Mouse (Mus musculus): Measurements from ENCODE around the gene Bicd2. TPM values are rescaled to one million over a fixed set of nuclear protein-coding genes. Genes with fewer than 3 reads are reported as not detected.

Gene Bicd2
- polyA plus RNA-seq, 1 experiment: 19.4 TPM

DNA sequence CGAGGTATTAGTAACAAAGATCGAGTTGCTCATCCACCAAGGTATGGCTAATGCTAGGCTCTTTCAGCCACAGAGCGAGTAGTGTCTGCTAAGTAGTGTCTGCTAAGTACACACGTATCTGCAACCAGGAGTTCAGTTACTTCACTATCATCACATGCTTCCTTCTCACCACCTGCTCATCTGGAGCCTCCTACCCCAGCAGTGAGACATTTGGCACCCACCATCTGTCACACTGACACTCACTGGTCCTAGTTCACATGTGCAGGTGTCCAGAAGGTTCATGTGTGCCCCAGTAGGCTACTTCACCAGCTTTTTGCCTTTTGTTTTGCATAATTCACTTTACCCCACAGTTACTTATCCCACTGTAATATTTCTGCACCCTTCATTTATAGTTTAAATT lies 8.0 kb downstream of the Bicd2 start:
- no peak for DNase-seq (ENCODE audit: low read depth in 1 of 2, low spot score in 2 of 2)
- WGBS: 61% methylated on average over 4 of the region's 4 CpGs
- Histone ChIP-seq H3K4me3 (ENCODE audit: extremely low read depth, insufficient read depth, insufficient read length) (no peak overlapping the region), H3K27me3 (ENCODE audit: control insufficient read depth, insufficient read depth, low read length) (no peaks in the 10 kb centered on the region), H3K27ac (ENCODE audit: insufficient read depth, low read length) (no peak overlapping the region), H3K36me3 (ENCODE audit: control insufficient read depth, insufficient read depth, low read length) (no peaks in the 10 kb centered on the region), H3K4me1 (ENCODE audit: control insufficient read depth, insufficient read depth, insufficient read length) (peaks cover 15% of the 10 kb centered on the region)
- TF ChIP-seq POLR2A (IDR thresholded peaks at IDR 0.05; ENCODE audit: low read depth, low read length) (no peak), CTCF (IDR thresholded peaks at IDR 0.05; ENCODE audit: extremely low read depth, insufficient read depth, insufficient read length, insufficient replicate concordance) (no peak)

DNA sequence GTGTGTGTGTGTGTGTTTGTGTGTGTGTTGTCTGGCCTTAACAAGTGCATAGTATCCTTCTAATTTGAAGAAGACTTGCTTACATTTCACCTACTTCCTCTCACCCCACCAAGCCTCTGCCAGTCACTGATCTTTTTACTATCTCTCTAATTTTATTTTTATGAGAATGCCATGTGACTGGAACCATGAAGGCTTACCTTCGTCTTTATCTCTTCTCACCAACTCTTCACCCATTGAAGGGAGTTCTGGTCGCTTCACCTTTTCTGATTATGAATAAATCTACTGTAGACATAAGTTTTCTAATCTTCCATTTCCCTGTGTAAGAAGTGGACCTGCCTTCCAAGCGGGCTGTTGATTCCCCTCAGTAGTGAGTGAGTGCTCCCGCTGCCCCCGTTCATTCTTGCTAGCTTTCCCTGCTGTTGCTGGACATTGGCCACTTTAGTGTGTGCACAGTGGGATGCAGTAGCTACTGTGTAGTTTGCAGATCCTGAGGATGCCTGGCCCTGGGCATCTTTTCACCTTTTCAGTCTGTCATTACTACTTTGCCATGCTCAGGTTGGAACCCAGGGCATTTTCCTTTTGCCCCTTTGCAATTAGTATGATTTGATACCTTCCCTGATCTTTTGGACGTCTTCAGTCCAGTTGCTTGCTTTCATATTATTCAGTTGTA lies 8.6 kb downstream of the Bicd2 start:
- Histone ChIP-seq H3K4me1 (ENCODE audit: control insufficient read depth, insufficient read depth, insufficient read length) (peaks cover 15% of the 10 kb centered on the region), H3K27ac (ENCODE audit: insufficient read depth, low read length) (no peak overlapping the region), H3K4me3 (ENCODE audit: extremely low read depth, insufficient read depth, insufficient read length) (no peak overlapping the region), H3K36me3 (ENCODE audit: control insufficient read depth, insufficient read depth, low read length) (no peaks in the 10 kb centered on the region), H3K27me3 (ENCODE audit: control insufficient read depth, insufficient read depth, low read length) (no peaks in the 10 kb centered on the region)
- WGBS: 84% methylated on average over 6 of the region's 6 CpGs
- TF ChIP-seq CTCF (IDR thresholded peaks at IDR 0.05; ENCODE audit: extremely low read depth, insufficient read depth, insufficient read length, insufficient replicate concordance): no peak
- no peak for TF ChIP-seq POLR2A (IDR thresholded peaks at IDR 0.05; ENCODE audit: low read depth, low read length)
- DNase-seq (ENCODE audit: low read depth in 1 of 2, low spot score in 2 of 2): no peak

DNA sequence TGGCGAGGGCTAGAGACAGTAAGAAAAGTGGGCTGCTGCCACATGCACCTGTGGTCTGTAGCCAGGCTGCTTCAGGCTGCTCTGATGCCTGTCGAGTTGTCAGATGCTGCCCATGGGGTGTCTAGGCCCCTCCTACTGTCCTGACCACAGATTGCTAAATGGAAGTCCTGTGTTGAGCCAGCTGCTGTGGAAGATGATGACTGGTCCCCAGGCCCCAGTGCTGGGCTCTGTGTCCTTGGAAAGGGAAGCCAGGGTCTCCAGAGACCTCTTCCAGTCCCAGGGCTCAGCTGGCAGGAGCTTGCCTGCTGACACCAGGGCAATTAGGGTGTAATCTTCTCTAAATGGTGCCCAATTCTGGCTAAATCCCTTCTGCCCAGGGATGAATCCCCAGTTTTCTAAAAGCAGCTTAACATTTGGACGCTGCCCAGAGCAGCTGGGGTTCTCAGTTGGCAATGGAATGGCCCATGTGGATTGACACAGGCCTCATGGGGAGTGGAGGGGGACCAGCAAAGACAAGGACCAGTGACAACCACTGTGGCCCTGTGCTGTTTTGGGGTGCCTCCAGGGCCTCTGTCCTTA lies 11.3 kb downstream of the Bicd2 start:
- H3K27ac ChIP-seq (ENCODE audit: insufficient read depth, low read length): no peak overlapping the region
- no peak for DNase-seq (ENCODE audit: low read depth in 1 of 2, low spot score in 2 of 2)
- TF ChIP-seq CTCF (IDR thresholded peaks at IDR 0.05; ENCODE audit: extremely low read depth, insufficient read depth, insufficient read length, insufficient replicate concordance): no peak
- no peak for TF ChIP-seq POLR2A (IDR thresholded peaks at IDR 0.05; ENCODE audit: low read depth, low read length)
- peaks cover 14% of the 10 kb centered on the region for H3K4me1 ChIP-seq (ENCODE audit: control insufficient read depth, insufficient read depth, insufficient read length)
- 50% methylated on average over 3 of the region's 3 CpGs for WGBS
- no peaks in the 10 kb centered on the region for H3K36me3 ChIP-seq (ENCODE audit: control insufficient read depth, insufficient read depth, low read length)
- H3K4me3 ChIP-seq (ENCODE audit: extremely low read depth, insufficient read depth, insufficient read length): no peak overlapping the region
- no peaks in the 10 kb centered on the region for H3K27me3 ChIP-seq (ENCODE audit: control insufficient read depth, insufficient read depth, low read length)

DNA sequence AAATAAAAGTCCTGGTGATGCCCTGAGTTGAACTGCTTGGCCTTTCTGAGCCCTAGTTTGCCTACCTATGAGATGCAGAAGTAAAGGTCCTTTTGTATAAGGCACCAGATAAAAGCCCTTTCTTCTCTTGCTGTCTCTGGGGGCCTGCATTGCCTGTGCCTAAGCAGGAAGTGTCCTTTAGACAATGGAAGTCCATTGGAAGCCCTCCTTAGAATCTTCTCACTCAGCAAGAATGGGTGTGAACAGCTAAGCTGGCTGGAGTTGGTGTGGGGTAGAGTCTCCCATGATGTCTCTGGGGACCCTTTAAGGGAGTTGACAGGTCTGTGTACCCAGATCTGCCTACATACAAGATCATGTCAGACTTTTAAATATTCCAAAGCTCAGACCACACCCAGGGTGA lies 12.0 kb downstream of the Bicd2 start:
- TF ChIP-seq CTCF (IDR thresholded peaks at IDR 0.05; ENCODE audit: extremely low read depth, insufficient read depth, insufficient read length, insufficient replicate concordance) (no peak), POLR2A (IDR thresholded peaks at IDR 0.05; ENCODE audit: low read depth, low read length) (no peak)
- H3K4me1 ChIP-seq (ENCODE audit: control insufficient read depth, insufficient read depth, insufficient read length): peaks cover 14% of the 10 kb centered on the region
- H3K36me3 ChIP-seq (ENCODE audit: control insufficient read depth, insufficient read depth, low read length): no peaks in the 10 kb centered on the region
- no peak overlapping the region for H3K4me3 ChIP-seq (ENCODE audit: extremely low read depth, insufficient read depth, insufficient read length)
- no peak for DNase-seq (ENCODE audit: low read depth in 1 of 2, low spot score in 2 of 2)
- H3K27me3 ChIP-seq (ENCODE audit: control insufficient read depth, insufficient read depth, low read length): no peaks in the 10 kb centered on the region
- no peak overlapping the region for H3K27ac ChIP-seq (ENCODE audit: insufficient read depth, low read length)

GRCm38 (mm10) chr13:49353991-49354507 lies 12.7 kb downstream of the Bicd2 start:
- TF ChIP-seq POLR2A (IDR thresholded peaks at IDR 0.05; ENCODE audit: low read depth, low read length) (no peak), CTCF (IDR thresholded peaks at IDR 0.05; ENCODE audit: extremely low read depth, insufficient read depth, insufficient read length, insufficient replicate concordance) (no peak)
- 79% methylated on average over 5 of the region's 5 CpGs for WGBS
- DNase-seq (ENCODE audit: low read depth in 1 of 2, low spot score in 2 of 2): no peak
- Histone ChIP-seq H3K27me3 (ENCODE audit: control insufficient read depth, insufficient read depth, low read length) (no peaks in the 10 kb centered on the region), H3K4me3 (ENCODE audit: extremely low read depth, insufficient read depth, insufficient read length) (no peak overlapping the region), H3K27ac (ENCODE audit: insufficient read depth, low read length) (no peak overlapping the region), H3K36me3 (ENCODE audit: control insufficient read depth, insufficient read depth, low read length) (no peaks in the 10 kb centered on the region), H3K4me1 (ENCODE audit: control insufficient read depth, insufficient read depth, insufficient read length) (peaks cover 14% of the 10 kb centered on the region)

DNA sequence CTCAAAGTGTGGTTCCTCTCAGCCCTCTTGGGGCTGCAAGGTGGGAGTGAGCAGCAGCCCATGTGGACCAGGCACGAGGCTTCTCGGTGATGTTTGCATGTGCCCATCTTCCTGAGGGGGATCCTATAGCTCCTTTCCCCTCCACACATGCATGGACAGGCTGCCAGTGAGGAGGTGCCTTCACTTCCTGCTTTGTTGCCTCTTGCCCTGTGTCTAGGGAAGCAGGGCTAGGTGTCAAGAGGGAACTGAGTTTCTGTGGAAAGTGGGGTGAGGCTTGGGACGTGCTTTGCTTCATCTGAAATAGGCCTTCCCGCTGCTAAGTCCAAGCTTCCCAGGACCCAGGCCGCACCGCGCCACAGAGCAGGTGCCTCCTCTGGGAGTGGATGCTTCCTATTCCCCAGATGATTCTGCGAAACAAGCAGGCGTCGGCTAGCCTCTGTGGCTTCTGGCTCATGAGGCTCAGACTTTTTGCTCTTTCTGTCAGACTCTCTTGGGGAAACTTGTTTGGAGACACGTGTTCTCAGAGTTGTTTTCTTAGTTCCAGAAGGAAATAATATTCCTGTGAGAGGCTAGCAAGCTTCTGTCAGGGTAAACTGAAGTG lies 14.2 kb downstream of the Bicd2 start:
- peaks cover 11% of the 10 kb centered on the region for H3K4me1 ChIP-seq (ENCODE audit: control insufficient read depth, insufficient read depth, insufficient read length)
- TF ChIP-seq POLR2A (IDR thresholded peaks at IDR 0.05; ENCODE audit: low read depth, low read length) (no peak), CTCF (IDR thresholded peaks at IDR 0.05; ENCODE audit: extremely low read depth, insufficient read depth, insufficient read length, insufficient replicate concordance) (no peak)
- no peaks in the 10 kb centered on the region for H3K36me3 ChIP-seq (ENCODE audit: control insufficient read depth, insufficient read depth, low read length)
- no peak overlapping the region for H3K4me3 ChIP-seq (ENCODE audit: extremely low read depth, insufficient read depth, insufficient read length)
- no peak overlapping the region for H3K27ac ChIP-seq (ENCODE audit: insufficient read depth, low read length)
- no peaks in the 10 kb centered on the region for H3K27me3 ChIP-seq (ENCODE audit: control insufficient read depth, insufficient read depth, low read length)
- WGBS: 80% methylated on average over 11 of the region's 11 CpGs
- DNase-seq (ENCODE audit: low read depth in 1 of 2, low spot score in 2 of 2): no peak

- peaks cover 11% of the 10 kb centered on the region for H3K4me1 ChIP-seq (ENCODE audit: control insufficient read depth, insufficient read depth, insufficient read length)
- H3K27ac ChIP-seq (ENCODE audit: insufficient read depth, low read length): no peak overlapping the region
- 90% methylated on average over 7 of the region's 7 CpGs for WGBS
- H3K4me3 ChIP-seq (ENCODE audit: extremely low read depth, insufficient read depth, insufficient read length): no peak overlapping the region
- no peaks in the 10 kb centered on the region for H3K36me3 ChIP-seq (ENCODE audit: control insufficient read depth, insufficient read depth, low read length)
- no peak for DNase-seq (ENCODE audit: low read depth in 1 of 2, low spot score in 2 of 2)
- TF ChIP-seq CTCF (IDR thresholded peaks at IDR 0.05; ENCODE audit: extremely low read depth, insufficient read depth, insufficient read length, insufficient replicate concordance) (no peak), POLR2A (IDR thresholded peaks at IDR 0.05; ENCODE audit: low read depth, low read length) (no peak)
- H3K27me3 ChIP-seq (ENCODE audit: control insufficient read depth, insufficient read depth, low read length): no peaks in the 10 kb centered on the region
Observed at GRCm38 (mm10) chr13:49356090-49356489, 14.7 kb downstream of the Bicd2 start.
